Mouse (Mus musculus) liver, embryonic 14.5 days (tissue): ENCODE data around the gene Med13l.

Experiments used
- CTCF ChIP-seq: IDR thresholded peaks from 2 replicates; pipeline ENCODE4 v1.5.1; 2016; ENCODE audit warnings: antibody characterized with exemption, low read depth, control low read depth
- EP300 ChIP-seq: IDR thresholded peaks from 2 replicates; pipeline ENCODE4 v1.6.1; 2016; ENCODE audit warnings: antibody characterized with exemption, low read depth

GRCm38 (mm10) chr5:118649215-118650006 is 88.9 kb downstream of the Med13l start:
- TF ChIP-seq CTCF = no peak
- no peak for TF ChIP-seq EP300
